Mouse (Mus musculus) CH12.LX (cell line): Measurements from ENCODE around the gene Rapgef4.

Experiments used
- KAT2A ChIP-seq: IDR thresholded peaks from 2 replicates; pipeline ENCODE4 v1.6.1; 2012; ENCODE audit warnings: low read length, improper control_type of control experiment, inconsistent platforms; ENCODE audit not compliant: insufficient replicate concordance
- TBP ChIP-seq: conservative IDR thresholded peaks from 2 replicates; pipeline ENCODE4 v1.6.1; 2011; ENCODE audit warnings: low read depth, low read length, improper control_type of control experiment

GRCm38 (mm10) chr2:72203609-72204008 lies 222.6 kb downstream of the Rapgef4 start:
- TF ChIP-seq TBP (no peak), KAT2A (no peak)
